Mouse (Mus musculus): ENCODE results near the gene Cmc1.

Cmc1 gene

GRCm38 (mm10) chr9:118109697-118110359 lies 40.1 kb downstream of the Cmc1 start:
- no peak for DNase-seq

- DNase-seq: no peak
Measured at GRCm38 (mm10) chr9:118108527-118109011, 41.4 kb downstream of the Cmc1 start.

- no peak for DNase-seq
Measured at GRCm38 (mm10) chr9:118101802-118102201, 48.2 kb downstream of the Cmc1 start.

- no peak for DNase-seq
Measured at GRCm38 (mm10) chr9:118100484-118100883, 49.5 kb downstream of the Cmc1 start.

- DNase-seq: peak; percentile 34
Measured at GRCm38 (mm10) chr9:118099395-118099794, 50.6 kb downstream of the Cmc1 start.

- DNase-seq: no peak
Measured at GRCm38 (mm10) chr9:118083834-118084233, 66.1 kb downstream of the Cmc1 start.

- DNase-seq: no peak
Measured at GRCm38 (mm10) chr9:118082575-118083431, 67.2 kb downstream of the Cmc1 start.

GRCm38 (mm10) chr9:118073358-118073757 lies 76.6 kb downstream of the Cmc1 start:
- DNase-seq: no peak

- DNase-seq: no peak
Measured at GRCm38 (mm10) chr9:118072101-118072500, 77.9 kb downstream of the Cmc1 start.

GRCm38 (mm10) chr9:118071337-118071736 lies 78.6 kb downstream of the Cmc1 start:
- DNase-seq: no peak

GRCm38 (mm10) chr9:118070442-118070841 lies 79.5 kb downstream of the Cmc1 start:
- DNase-seq: peak; percentile 83

- DNase-seq: no peak
Measured at GRCm38 (mm10) chr9:118059101-118059500, 90.9 kb downstream of the Cmc1 start.

- DNase-seq: no peak
Measured at GRCm38 (mm10) chr9:118053286-118053685, 96.7 kb downstream of the Cmc1 start.

- DNase-seq: no peak
Measured at GRCm38 (mm10) chr9:118045011-118045533, 104.9 kb downstream of the Cmc1 start.

- no peak for DNase-seq
Measured at GRCm38 (mm10) chr9:118043581-118043980, 106.4 kb downstream of the Cmc1 start.

- no peak for DNase-seq
Measured at GRCm38 (mm10) chr9:118042738-118043137, 107.2 kb downstream of the Cmc1 start.

- no peak for DNase-seq
Measured at GRCm38 (mm10) chr9:118041646-118042045, 108.3 kb downstream of the Cmc1 start.

- no peak for DNase-seq
Measured at GRCm38 (mm10) chr9:118041022-118041400, 109.0 kb downstream of the Cmc1 start.

- peak; percentile 98 for DNase-seq
Measured at GRCm38 (mm10) chr9:118040218-118041021, 109.6 kb downstream of the Cmc1 start, which contains the start of gene Azi2. Gene Azi2, plus strand, starts transcription at chr9:118040499.

- DNase-seq: no peak
Measured at GRCm38 (mm10) chr9:118034990-118035389, 115.0 kb downstream of the Cmc1 start.

- no peak for DNase-seq
Measured at GRCm38 (mm10) chr9:118031694-118032093, 118.3 kb downstream of the Cmc1 start.

- DNase-seq: no peak
Measured at GRCm38 (mm10) chr9:118030252-118030651, 119.7 kb downstream of the Cmc1 start.

GRCm38 (mm10) chr9:118029490-118029889 lies 120.5 kb downstream of the Cmc1 start:
- DNase-seq: no peak

Measured in cerebellum, adult 8-10 months (tissue).